Mouse (Mus musculus) ES-Bruce4 (cell line): ENCODE measurements around the gene Shroom3.

Experiments used
- CTCF ChIP-seq: IDR thresholded peaks from one replicate; pipeline ENCODE4 v1.8.1; 2011; ENCODE audit warnings: low read depth, low read length
- EP300 ChIP-seq: IDR thresholded peaks from 2 replicates; pipeline ENCODE4 v1.6.1; 2011; ENCODE audit warnings: low read depth, low read length; ENCODE audit not compliant: insufficient read depth
- POLR2A ChIP-seq: IDR thresholded peaks from one replicate; pipeline ENCODE4 v1.8.1; 2011; ENCODE audit warnings: low read length; ENCODE audit not compliant: insufficient read depth

DNA sequence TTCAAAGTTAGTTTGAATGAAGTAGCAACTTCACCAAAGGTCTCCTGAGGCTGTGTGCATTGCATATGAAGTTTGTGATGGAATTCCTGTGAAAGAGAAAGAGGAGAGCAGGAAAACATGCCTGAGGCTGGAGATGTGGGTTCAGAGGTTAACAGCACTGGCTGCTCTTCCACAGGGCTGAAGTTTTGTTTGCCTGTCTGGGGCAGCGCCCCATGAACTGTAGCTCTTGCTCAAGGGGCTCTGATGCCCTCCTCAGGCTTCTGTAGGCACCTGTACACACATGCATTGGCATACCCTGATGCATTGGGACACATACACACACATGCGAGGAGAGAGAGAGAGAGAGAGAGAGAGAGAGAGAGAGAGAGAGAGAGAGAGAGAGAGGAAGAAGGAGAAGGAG is 32.7 kb downstream of the Shroom3 start:
- TF ChIP-seq POLR2A = no peak
- no peak for TF ChIP-seq CTCF
- TF ChIP-seq EP300 = no peak
